Mouse (Mus musculus) heart, postnatal 25 days (tissue): ENCODE measurements around the gene Hist1h2bf. TPM values are rescaled to one million over a fixed set of nuclear protein-coding genes. Genes with fewer than 3 reads are reported as not detected.
A peak's percentile ranks its signal among the peaks of the same experiment; 100 is the strongest.
"Not testable (repeated sequence)": the region's sequence is repeated elsewhere in the genome, so short reads cannot be mapped to it uniquely, and the experiment has no call there.

ENCODE experiments used
- DNase-seq: peaks from one replicate; pipeline ENCODE4 v3.0.0; 2022; ENCODE audit warnings: low spot score
- intact Hi-C: fragments of 180-260 bp; cut with DNase I; formaldehyde crosslinking; loops from one replicate; pipeline ENCODE4 v1.15.1; 2025
- total RNA-seq, 2 experiments: library from RNA; stranded (reverse); gene quantifications; 2 replicates each; pipeline ENCODE4 v1.2.3; 2021

The Hist1h2bf gene
- total RNA-seq, 2 experiments from 2014 or later = 16.8 to 17.6 TPM

DNA sequence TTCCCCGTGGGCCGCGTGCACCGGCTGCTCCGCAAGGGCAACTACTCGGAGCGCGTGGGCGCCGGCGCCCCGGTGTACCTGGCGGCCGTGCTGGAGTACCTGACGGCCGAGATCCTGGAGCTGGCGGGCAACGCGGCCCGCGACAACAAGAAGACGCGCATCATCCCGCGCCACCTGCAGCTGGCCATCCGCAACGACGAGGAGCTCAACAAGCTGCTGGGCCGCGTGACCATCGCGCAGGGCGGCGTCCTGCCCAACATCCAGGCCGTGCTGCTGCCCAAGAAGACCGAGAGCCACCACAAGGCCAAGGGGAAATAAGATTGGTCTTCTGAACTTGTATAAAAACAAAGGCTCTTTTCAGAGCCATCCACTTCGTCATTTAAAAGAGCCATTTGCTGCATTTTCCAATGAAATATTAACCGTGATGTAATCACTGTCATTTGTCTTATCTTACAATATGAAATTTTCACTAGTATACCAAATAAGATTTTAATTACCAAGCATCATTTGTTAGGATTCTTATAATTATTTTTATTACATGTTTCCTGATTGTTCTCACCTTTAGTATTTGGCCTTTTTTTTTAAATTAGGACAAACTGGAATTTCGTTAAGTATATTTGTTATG lies 662 bp upstream of the Hist1h2bf start:
- intact Hi-C loops, DNase-seq: not testable (repeated sequence)

DNA sequence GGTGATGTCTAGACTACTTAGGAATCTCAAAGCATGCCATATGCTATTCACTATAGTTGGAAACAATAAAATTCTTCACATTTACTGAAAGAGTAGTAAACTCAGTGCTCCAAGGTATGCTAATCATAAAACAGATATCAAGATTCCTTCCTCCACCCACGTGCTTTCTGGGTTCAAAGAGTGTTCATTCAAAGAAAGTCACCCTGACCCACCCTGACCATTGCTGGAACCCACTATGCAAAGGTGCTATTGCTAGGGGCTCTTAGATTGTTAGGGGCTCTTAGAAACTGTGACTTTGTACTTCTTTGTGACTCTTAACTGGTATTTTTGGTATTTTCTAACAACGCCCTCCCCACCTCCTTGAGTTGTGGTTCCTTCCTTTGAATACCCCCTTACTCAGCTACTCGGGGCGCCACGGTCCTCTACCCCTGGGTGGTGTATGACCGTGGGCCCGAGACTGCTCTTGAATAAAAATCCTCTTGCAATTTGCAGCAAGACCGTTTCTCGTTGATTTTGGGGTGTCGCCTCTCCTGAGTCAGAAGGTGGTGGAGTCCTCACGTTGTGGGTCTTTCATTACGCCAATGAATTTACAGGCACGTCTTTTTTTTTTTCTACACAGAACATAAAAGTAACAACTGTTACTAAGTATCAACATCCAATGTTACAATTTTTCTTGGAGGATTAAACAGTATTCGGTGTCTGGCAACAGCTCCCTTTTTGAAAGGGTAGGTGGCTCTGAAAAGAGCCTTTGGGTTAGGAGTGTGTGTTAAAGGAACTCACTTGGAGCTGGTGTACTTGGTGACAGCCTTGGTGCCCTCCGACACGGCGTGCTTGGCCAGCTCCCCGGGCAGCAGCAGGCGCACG lies 730 bp downstream of the Hist1h2bf start:
- intact Hi-C loops, DNase-seq: not testable (repeated sequence)

DNA sequence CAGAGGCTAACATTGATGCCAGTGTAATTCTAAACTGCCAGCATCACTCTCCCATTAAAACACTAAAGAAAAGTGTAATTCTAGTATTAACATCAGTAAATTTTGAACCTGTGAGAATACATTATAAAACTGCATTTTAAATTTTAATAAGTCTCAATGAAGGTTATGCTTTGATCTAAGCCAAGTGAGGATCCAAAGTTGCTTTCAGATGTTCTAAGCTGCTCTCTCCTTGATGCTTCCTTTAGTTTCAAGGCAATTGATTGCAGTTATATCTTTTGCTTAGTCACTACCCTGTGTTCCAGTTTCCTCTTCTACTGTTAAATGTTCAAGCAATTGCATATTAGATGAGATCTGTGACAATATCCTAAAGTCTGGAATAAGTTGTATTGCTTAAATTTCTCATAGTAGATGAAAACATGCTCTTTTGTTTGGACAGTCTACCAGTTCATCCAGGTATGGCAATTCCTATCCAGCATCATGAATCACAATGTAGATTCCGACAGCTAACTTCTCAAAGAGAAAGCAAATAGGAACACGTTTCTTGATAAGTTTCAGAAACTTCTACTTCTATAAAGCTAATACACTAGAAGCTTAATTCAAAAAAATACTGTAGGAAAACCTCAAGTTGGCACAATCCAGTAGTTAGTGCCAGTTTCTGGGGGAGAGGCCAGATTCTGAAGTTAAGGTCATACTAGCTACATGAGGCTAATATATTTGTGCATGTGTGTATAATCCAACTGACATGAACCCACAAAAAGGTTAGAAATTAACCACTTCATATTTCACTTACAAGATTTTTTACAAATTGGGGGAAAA lies 1.6 kb downstream of the Hist1h2bf start:
- intact Hi-C loops = no loop called here

DNA sequence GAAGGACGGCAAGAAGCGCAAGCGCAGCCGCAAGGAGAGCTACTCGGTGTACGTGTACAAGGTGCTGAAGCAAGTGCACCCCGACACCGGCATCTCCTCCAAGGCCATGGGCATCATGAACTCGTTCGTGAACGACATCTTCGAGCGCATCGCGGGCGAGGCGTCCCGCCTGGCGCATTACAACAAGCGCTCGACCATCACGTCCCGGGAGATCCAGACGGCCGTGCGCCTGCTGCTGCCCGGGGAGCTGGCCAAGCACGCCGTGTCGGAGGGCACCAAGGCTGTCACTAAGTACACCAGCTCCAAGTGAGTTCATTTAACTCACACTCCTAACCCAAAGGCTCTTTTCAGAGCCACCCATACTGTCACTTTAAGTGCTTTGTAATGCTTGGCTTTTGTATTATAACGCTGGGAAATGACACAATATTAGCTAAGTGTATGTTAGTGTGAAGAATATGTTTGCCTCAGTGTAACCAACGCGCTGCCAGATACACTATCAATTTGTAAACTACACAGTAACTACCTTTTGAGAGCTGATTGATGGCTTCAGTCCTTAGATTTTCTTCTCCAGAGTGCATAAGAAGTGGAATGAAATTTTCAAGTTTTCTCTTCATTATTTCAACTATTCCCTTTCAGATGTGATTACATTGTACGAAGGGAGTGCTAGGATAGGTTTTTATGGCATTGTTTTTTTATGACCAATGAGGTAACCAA lies 2.3 kb downstream of the Hist1h2bf start:
- intact Hi-C loops, DNase-seq: not testable (repeated sequence)

More for the DNA sequence above, 1.6 kb downstream of the Hist1h2bf start:
- DNase-seq = no peak

DNA sequence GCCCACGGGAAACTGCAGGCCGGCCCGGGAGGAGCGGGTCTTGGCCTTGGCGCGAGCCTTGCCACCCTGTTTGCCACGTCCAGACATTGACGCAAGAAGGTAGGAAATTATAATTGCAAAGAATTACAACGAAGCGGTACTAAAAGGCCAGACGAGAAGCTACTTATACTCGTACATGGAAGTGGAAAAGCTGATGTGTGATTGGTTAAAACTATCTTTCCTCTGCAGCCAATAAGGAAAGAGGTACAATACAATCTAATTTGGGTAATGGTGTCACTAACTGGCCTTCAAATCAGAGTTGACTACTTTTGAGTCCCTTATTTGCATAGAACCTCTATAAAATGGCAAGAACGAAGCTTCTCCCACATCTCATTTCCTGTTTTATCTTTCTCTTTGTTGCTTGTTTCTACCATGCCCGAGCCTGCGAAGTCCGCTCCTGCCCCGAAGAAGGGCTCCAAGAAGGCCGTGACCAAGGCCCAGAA lies 2.9 kb downstream of the Hist1h2bf start, which contains the start of the genes Hist1h2ae and Hist1h2bg:
Gene Hist1h2ae, minus strand, starts transcription at position 199 of the 482 bp plus-strand sequence.
Gene Hist1h2bg, plus strand, starts transcription at position 375 of the 482 bp plus-strand sequence.
- intact Hi-C loops = no loop called here
- DNase-seq = peak; percentile 51

DNA sequence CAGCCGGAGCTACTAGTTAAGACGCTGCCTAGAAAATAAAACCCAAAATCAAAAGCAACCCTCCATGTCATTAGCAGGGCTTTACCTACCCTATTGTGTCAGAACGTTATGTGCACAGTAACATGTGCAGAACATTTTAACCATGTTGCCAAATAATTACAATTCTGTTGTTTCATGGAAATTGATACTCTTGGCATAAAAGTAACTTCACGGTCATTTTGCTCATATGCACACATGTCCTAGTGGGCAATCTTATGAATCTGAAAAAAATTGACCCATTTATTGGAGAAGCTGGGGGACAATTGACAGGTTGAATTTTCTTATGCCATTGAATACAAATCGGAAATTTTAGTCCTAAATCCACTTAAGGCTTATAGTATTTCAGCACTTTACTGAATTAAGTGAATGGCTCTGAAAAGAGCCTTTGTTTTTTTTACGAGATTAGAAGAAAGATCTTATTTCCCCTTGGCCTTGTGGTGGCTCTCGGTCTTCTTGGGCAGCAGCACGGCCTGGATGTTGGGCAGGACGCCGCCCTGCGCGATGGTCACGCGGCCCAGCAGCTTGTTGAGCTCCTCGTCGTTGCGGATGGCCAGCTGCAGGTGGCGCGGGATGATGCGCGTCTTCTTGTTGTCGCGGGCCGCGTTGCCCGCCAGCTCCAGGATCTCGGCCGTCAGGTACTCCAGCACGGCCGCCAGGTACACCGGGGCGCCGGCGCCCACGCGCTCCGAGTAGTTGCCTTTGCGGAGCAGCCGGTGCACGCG lies 3.6 kb downstream of the Hist1h2bf start:
- intact Hi-C loops, DNase-seq: not testable (repeated sequence)

DNA sequence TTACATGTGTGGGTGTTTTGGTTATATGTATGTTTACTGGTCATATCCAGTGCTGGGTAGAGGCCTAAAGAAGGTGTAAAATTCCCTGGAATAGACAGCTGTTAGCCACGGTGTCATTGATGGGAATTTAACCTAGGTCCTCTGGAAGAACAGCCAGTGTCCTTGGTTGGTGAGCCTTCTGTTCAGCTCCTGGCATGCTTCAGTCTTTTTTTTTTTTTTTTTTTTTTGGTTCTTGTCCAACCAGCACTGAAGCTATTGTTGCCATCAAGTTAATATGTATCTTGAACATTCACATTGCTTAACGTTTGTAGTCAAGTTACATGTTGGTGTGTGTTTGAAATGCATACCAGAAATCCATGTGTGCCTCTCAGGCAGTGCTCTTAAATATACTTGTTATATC lies 9.5 kb downstream of the Hist1h2bf start:
- DNase-seq = no peak
- intact Hi-C loops = no loop called here

DNA sequence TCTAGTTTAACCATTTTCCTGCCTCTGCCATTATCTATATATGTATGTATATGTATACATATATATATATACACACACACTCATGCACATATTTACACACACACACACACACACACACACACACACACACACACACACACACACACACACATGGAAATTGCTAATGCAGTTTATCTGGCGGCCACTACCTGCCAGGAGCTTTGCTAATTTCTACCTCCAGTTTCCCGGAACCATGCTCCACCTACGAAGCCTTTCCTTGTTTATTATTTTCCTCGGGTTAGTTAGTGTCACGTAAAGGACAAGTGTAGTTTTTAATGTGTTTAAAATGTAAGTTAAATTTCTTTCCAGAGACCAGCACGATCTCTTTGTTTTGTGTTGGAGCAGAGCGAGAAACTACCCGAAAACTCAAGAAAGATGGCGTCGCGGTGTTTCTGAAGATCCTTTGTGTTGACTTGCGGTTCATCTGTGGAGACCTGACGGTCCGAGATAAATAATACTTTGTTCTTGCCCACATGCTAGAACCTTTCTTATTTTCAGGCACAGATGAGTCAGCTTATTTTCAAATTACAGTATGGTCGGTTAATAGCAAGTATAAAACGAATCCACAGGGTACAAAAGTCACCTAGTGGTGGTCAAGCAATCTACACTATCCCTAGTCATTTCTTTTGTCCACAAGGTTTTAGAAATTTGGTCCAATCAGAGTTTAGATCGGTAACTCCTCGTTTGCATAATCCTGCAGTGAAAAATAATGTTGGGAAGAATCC lies 11.1 kb downstream of the Hist1h2bf start:
- intact Hi-C loops = no loop called here
- DNase-seq = no peak

DNA sequence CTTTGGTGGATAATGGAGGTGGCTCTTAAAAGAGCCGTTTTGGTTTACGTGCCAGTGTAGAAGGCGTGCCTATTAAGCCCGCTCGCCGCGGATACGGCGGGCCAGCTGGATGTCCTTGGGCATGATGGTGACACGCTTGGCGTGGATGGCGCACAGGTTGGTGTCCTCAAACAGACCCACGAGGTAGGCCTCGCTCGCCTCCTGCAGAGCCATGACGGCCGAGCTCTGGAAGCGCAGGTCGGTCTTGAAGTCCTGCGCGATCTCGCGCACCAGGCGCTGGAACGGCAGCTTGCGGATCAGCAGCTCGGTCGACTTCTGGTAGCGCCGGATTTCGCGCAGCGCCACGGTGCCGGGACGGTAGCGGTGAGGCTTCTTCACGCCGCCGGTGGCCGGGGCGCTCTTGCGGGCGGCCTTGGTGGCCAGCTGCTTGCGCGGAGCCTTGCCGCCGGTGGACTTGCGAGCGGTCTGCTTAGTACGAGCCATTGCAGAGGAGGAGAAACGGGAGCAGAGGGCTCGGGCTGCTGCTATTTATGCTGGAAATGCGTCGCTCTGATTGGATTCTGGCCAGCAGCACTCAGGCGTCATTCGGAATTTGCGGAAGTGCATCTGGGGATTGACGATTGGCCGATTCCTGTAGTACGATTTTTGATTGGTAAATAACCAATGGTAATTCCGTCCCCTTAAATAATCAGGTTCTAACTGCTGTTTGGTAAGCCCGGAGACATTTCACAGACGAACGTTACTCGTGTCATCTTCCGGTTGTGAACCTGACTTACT lies 11.9 kb downstream of the Hist1h2bf start, which contains the start of gene Hist1h3e:
Gene Hist1h3e, minus strand, starts transcription at position 487 of the 777 bp plus-strand sequence.
- intact Hi-C loops = not testable (repeated sequence)
- peak; percentile 86 for DNase-seq

DNA sequence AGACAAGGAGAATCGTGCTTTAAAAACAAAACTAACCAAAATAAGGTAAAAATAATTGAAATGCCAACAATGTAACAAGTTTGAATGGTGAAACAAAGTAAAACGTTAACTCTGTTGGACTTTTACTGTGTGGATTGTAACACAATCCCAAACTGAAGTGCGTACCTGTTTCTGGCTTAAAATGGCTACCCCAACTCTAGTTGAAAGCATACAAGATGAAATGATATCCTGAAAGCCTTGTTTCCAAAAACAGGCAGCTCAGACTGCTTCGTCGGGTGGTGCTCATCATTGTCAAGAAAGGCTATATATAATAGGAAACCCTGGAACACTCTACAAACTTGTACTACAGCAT lies 12.5 kb downstream of the Hist1h2bf start:
- DNase-seq, intact Hi-C loops: not testable (repeated sequence)

DNA sequence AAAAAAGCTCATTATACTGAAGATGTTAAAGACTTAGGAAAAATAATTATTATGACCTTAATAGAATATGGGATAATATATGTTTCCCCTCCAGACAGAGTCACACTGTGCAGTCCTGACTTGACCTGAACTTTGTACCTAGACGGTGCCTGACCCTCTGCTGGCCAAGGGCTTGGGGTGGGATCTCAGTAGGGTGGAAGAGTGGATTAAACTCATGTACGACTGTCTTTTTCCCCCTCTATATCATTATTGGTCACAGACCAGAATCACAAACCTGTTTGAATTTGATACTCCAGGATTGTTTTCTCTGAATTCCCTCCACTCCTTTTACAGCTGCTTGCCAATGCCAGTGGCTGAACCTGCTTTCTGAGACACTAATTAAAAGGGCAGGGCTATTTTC lies 13.3 kb downstream of the Hist1h2bf start:
- DNase-seq, intact Hi-C loops: not testable (repeated sequence)

DNA sequence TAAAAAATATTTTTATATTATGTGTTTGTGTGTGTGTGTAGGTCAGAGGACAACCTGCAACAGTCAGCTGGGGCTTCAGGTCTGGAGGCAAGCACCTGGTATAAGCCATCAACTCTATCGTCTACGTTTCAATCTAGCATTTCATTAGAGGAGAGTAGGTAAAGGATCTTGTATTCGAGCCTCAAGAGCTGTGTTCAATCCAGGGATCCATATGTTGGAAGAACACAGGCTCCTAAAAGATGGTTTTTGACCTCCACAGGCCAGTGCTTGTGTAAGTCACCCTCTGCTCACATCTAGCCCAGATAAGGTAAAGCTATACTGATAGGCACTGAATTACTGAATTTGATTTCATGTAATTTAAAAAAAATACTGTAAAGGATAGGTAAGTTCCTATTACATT lies 17.1 kb downstream of the Hist1h2bf start:
- intact Hi-C loops = no loop called here
- no peak for DNase-seq

DNA sequence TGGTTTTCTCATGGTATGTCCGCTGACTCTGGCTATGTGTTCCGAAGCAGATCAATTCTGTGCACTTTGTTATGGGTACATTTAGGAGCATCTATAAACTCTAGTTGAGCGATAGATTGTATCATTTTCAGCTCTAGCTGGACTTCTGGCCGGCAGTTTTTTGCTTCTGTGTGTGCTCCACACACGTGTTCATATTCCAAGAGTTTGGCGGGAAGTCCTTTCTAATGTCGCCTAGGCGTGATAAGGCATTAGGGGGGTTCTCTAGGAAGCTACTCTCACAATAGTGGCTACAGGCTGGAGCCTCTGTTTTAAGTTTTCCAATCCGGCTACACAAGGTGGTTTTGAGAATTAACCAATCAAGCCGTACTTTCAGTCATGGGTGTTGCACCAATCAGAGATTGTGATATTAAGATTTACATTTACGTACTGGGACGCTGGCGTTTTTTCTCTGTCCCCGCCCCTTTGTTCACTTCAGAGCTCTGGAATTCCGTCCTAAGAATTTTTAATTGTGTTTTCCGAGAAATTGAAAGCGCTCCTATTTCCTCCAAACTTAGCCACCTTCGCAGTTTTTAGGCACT lies 18.1 kb downstream of the Hist1h2bf start:
- DNase-seq = peak; percentile 45
- intact Hi-C loops = no loop called here

DNA sequence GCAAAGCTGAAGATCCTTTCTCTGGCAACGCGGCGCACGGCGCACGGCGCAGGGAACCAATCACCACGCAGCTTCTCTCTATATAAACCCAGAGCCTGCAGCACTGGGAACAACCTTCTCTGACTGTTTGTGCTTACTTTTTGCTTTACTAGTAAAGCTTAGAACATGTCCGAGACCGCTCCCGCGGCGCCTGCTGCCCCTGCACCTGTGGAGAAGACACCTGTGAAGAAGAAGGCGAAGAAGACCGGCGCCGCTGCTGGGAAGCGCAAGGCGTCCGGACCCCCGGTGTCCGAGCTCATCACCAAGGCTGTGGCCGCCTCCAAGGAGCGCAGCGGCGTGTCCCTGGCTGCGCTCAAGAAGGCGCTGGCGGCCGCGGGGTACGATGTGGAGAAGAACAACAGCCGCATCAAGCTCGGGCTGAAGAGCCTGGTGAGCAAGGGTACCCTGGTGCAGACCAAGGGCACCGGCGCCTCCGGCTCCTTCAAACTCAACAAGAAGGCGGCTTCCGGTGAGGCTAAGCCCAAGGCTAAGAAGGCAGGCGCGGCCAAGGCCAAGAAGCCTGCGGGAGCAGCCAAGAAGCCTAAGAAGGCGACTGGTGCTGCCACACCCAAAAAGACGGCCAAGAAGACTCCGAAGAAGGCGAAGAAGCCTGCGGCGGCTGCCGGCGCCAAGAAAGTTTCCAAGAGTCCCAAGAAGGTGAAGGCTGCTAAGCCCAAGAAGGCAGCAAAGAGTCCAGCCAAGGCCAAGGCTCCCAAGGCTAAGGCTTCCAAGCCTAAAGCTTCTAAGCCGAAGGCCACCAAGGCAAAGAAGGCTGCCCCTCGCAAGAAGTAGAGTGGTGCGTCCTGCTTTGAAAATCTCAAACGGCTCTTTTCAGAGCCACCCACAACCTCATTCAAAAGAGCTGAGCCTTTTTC lies 18.8 kb downstream of the Hist1h2bf start:
- intact Hi-C loops = no loop called here
- peak; percentile 52 for DNase-seq

DNA sequence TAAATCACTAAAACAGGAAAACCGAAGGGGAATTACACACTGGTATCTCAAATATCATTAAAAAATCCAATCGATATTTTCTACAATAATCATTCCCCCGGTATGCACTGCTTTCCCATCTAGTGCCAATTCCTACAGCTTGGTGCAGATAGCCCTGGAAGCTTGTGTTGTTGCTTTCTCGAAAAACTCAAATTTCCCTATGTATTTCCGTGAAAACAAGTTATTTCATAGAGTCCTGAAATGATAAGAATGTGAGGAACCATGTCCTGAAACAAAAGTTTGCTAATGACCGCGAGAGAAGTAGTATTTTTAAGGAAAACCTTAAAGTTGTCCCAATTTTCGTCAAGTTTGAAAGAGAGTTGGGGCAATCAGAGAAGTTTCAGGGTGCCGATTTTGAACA lies 19.6 kb downstream of the Hist1h2bf start:
- intact Hi-C loops = no loop called here
- DNase-seq = no peak

DNA sequence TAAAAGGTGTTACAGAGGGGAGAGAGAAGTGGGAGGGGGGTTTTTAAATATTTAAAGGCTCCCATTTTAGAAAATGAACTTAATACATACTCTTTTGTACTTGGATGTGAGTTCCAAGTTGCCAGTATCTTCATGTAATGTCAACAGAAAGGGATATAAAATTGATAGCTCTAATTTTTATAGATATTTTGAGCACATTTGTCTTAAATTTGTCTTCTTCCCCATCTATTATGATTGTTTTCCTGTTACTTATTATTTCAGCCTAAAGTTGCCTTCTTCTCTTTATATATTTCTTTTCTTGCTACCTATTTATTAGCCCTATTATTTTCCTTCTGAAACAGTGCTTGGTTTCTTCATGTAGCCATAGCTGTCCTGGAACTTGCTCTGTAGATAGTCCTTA lies 21.0 kb downstream of the Hist1h2bf start, which contains the start of gene Hist1h1d:
Gene Hist1h1d, plus strand, starts transcription at position 301 of the 400 bp plus-strand sequence.
- intact Hi-C loops = no loop called here
- no peak for DNase-seq
